Mouse (Mus musculus) stomach, postnatal 0 days (tissue): Measurements from ENCODE around the gene Tango6. TPM values are rescaled to one million over a fixed set of nuclear protein-coding genes. Genes with fewer than 3 reads are reported as not detected.

Experiments
- ATAC-seq: fragments of 200-750 bp; cut with Nextera tagmentation; 2 replicates; pipeline ENCODE4 v1.8.0; 2017; ENCODE audit not compliant: low FRiP score, low TSS enrichment
- DNase-seq: peaks from one replicate; pipeline ENCODE4 v3.0.0-alpha.2; 2016; ENCODE audit warnings: low spot score
- H3K27ac ChIP-seq: fragments of 300-500 bp; sonication (generic); replicated peaks from 2 replicates; pipeline ENCODE4 v1.5.1; 2014; ENCODE audit warnings: mild to moderate bottlenecking, control low read depth
- H3K27me3 ChIP-seq: fragments of 300-500 bp; sonication (generic); 2 replicates; pipeline ENCODE4 v1.6.1; 2014; ENCODE audit warnings: low read length; ENCODE audit not compliant: control insufficient read depth, insufficient read depth
- H3K36me3 ChIP-seq: fragments of 300-500 bp; sonication (generic); 2 replicates; pipeline ENCODE4 v1.6.1; 2014; ENCODE audit warnings: low read length, mixed read lengths; ENCODE audit not compliant: control insufficient read depth, insufficient read depth
- H3K4me1 ChIP-seq: fragments of 300-500 bp; sonication (generic); replicated peaks from 2 replicates; pipeline ENCODE4 v1.6.1; 2014; ENCODE audit warnings: antibody characterized with exemption; ENCODE audit not compliant: control insufficient read depth, insufficient read depth
- H3K4me2 ChIP-seq: fragments of 300-500 bp; sonication (generic); replicated peaks from 2 replicates; pipeline ENCODE4 v1.6.1; 2014; ENCODE audit warnings: low read depth, mild to moderate bottlenecking, control low read depth, moderate library complexity
- H3K4me3 ChIP-seq: fragments of 300-500 bp; sonication (generic); 2 replicates; pipeline ENCODE4 v1.5.1; 2014; ENCODE audit warnings: low read depth, low read length, control low read depth
- H3K9ac ChIP-seq: fragments of 300-500 bp; sonication (generic); 2 replicates; pipeline ENCODE4 v1.6.1; 2014; ENCODE audit warnings: mild to moderate bottlenecking, low read length, control low read depth, mixed read lengths
- H3K9me3 ChIP-seq: fragments of 300-500 bp; sonication (generic); 2 replicates; pipeline ENCODE4 v1.6.1; 2016; ENCODE audit warnings: low read length; ENCODE audit not compliant: control insufficient read depth
- CTCF ChIP-seq: IDR thresholded peaks from 2 replicates; pipeline ENCODE4 v1.5.1; 2016; ENCODE audit warnings: antibody characterized with exemption, low read depth, mild to moderate bottlenecking, moderate library complexity
- EP300 ChIP-seq: optimal IDR thresholded peaks from 2 replicates; pipeline ENCODE3; 2016; ENCODE audit warnings: antibody characterized with exemption
- WGBS: fragments of 180-500 bp; shearing (Covaris S2); extraction: QIAGEN DNeasy Blood & Tissue Kit; methylation state at CpG from one replicate; pipeline ENCODE4 v1.1.7; 2014; 5-methylcytosine and 5-hydroxymethylcytosine counted together
- polyA plus RNA-seq: library from polyadenylated mRNA; unstranded; fragments of >200 nt; fragmentation: Nextera tagmentation; extraction: Ambion mirVana; gene quantifications from 2 replicates; pipeline ENCODE4 v1.2.1, GENCODE M21; 2015

The Tango6 gene
- polyA plus RNA-seq, 1 experiment from 2014 or later: 3.0 TPM

DNA sequence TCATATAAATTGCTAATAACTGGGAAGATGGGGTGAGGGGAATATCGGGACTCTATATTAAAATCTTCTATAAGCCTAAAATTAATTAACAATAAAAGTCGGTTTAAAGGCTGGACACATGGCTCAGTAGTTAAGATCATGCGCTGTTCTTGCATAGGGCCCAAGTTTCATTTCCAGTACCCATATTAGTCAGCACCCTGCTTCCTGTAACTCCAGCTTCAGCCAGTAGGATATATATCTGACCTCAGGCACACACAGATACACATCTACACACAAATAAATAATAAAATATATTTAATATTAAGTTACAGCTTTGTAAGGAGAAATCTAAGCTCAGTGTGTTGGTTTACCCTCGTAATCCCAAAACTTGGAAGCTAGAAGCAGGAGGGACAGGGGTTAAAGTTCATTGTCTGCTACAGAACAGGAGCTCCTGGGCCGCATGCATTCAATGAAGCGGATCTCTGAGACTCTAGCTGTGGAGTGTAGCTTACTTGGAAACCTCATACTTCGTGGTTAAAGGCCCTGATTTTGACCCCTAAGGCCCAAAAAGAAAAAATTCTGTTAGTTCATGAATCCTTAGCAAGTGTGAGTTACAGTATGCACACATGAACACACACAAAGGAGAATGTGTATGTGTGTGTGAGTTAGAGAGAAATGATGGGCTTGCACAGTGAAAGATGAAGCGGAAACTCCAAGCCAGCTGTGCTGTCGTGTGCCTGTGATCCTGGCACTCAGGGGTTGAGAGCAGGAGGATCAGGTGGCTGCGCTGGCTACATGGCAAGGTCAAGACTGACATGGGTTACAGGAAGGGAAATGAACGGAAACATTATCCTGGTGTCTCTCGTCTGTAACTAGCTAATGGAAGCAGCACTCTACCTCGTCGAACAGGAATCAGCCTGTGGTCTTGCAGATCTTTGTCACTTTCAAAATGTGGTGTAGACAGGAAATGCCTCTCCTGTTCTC is 138.0 kb downstream of the Tango6 start:
- 76% methylated on average over 14 of the region's 14 CpGs for WGBS
- Histone ChIP-seq H3K4me3 (no peak overlapping the region), H3K27ac (no peak overlapping the region), H3K27me3 (no peaks in the 10 kb centered on the region), H3K4me1 (0 out of 2 replicates have a peak, but pooled peaks cover 6% of the 10 kb centered on the region), H3K9ac (no peak overlapping the region), H3K36me3 (no peaks in the 10 kb centered on the region; the same call in 1 of the 2 replicates), H3K4me2 (no peak overlapping the region), H3K9me3 (no peaks in the 10 kb centered on the region)
- no peak for DNase-seq
- ATAC-seq: no peak
- TF ChIP-seq EP300 (no peak), CTCF (no peak)

DNA sequence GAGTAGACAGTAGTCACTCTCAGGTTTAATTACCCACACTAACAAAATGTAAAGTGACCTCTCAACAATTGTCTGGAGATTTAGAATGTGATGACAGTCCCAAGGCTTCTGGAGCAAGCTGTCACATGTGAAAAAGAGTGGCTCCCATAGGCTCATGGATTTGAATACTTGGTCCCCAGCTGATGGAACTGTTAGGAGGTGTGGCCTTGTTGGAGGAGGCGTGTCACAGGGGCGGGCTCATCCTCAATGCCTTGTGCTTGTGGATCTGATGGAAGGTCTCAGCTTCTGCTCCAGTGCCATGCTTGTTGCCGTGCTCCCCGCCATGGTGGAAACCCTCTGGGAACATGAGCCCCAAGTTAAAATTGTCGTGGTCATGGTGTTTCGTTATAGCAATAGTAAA is 146.1 kb downstream of the Tango6 start:
- Histone ChIP-seq H3K27me3 (no peaks in the 10 kb centered on the region), H3K36me3 (no peaks in the 10 kb centered on the region), H3K4me2 (no peak overlapping the region), H3K27ac (no peak overlapping the region), H3K4me3 (no peak overlapping the region), H3K9me3 (no peaks in the 10 kb centered on the region), H3K9ac (no peak overlapping the region), H3K4me1 (no peaks in the 10 kb centered on the region)
- TF ChIP-seq CTCF (no peak), EP300 (no peak)
- DNase-seq (no peak), ATAC-seq (no peak)
- WGBS: 89% methylated on average over 6 of the region's 6 CpGs

DNA sequence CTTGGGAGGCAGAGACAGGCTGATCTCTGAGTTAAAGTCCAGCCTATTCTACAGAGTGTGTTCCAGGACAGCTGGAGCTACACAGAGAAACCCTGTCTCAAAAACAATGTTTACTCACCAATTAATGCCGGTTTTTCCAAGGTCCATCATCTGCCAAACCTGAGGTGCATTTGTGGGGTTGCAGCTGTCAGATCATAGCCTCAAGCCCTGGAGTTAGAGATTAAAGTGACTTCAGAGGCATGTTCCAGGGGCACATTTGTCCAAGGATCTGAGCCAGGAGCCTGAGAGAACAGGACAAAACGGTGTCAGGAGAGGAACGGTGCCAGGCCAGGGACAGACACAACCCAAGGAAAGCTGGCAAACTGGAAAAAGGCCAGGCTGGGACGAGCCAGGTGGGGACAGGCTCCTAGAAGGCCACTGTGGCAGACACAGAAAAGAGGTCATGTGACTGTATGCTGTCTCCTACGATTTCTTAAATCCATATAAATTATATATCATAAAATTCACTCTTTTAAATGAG is 146.7 kb downstream of the Tango6 start:
- H3K27ac ChIP-seq: no peak overlapping the region
- H3K4me1 ChIP-seq: no peaks in the 10 kb centered on the region
- 70% methylated on average over 5 of the region's 5 CpGs for WGBS
- TF ChIP-seq EP300 (no peak), CTCF (no peak)
- H3K4me2 ChIP-seq: no peak overlapping the region
- no peak overlapping the region for H3K9ac ChIP-seq
- no peaks in the 10 kb centered on the region for H3K9me3 ChIP-seq
- ATAC-seq (no peak), DNase-seq (no peak)
- H3K36me3 ChIP-seq: no peaks in the 10 kb centered on the region
- no peaks in the 10 kb centered on the region for H3K27me3 ChIP-seq
- no peak overlapping the region for H3K4me3 ChIP-seq

DNA sequence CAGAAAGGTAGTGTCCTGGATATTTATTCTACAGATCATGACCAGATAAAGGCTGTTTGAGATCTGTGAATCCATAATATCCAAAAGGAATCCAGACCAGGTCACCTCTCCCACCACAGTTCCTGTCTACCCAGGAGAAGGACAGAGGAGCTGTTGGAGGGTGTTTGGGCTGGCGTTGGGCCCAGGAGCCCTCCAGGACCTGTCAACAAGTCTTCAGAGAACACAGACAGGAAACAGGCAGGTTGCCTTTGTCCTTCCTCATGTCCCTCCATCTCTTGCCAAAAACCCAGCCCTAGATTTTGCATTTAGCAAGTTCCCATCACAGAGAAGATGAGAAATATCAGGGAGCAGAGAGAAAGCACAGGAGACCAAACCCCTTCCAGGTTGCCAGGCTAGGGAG is 152.0 kb downstream of the Tango6 start:
- H3K27ac ChIP-seq: no peak overlapping the region
- no peak overlapping the region for H3K9ac ChIP-seq
- DNase-seq (no peak), ATAC-seq (no peak)
- WGBS: 67% methylated on average over 1 of the region's 1 CpGs
- H3K4me2 ChIP-seq: no peak overlapping the region
- no peaks in the 10 kb centered on the region for H3K36me3 ChIP-seq
- 0 out of 2 replicates have a peak, but pooled peaks cover 2% of the 10 kb centered on the region for H3K4me1 ChIP-seq
- no peak for TF ChIP-seq CTCF
- no peak for TF ChIP-seq EP300
- no peaks in the 10 kb centered on the region for H3K27me3 ChIP-seq
- H3K9me3 ChIP-seq: no peaks in the 10 kb centered on the region
- no peak overlapping the region for H3K4me3 ChIP-seq

DNA sequence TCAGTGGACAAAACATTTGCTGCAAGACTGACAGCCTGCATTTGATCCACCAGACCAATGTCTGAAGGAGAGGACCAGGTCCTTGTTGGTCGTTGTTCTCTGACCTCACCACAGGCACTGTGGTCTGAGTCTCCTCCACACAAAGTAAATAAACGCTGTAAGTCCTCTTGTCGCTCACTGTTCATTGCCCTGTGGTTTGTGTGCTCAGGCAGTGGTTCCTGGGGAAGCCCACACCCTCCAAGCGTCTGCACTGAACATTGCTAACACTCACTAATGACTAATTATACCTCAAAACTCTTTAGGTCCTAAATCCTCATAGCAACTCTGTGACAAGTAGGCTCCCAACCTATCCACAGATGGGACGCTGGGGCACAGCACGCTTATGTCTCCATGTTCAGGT is 153.7 kb downstream of the Tango6 start:
- Histone ChIP-seq H3K4me2 (no peak overlapping the region), H3K36me3 (no peaks in the 10 kb centered on the region), H3K9ac (no peak overlapping the region), H3K27me3 (no peaks in the 10 kb centered on the region), H3K4me3 (no peak overlapping the region), H3K9me3 (no peaks in the 10 kb centered on the region), H3K27ac (peak overlapping the region; percentile 45; the same call in 1 of the 2 replicates), H3K4me1 (0 out of 2 replicates have a peak, but pooled peaks cover 2% of the 10 kb centered on the region)
- peak; percentile 79 for ATAC-seq
- TF ChIP-seq EP300 (no peak), CTCF (no peak)
- no peak for DNase-seq
- 41% methylated on average over 6 of the region's 6 CpGs for WGBS

DNA sequence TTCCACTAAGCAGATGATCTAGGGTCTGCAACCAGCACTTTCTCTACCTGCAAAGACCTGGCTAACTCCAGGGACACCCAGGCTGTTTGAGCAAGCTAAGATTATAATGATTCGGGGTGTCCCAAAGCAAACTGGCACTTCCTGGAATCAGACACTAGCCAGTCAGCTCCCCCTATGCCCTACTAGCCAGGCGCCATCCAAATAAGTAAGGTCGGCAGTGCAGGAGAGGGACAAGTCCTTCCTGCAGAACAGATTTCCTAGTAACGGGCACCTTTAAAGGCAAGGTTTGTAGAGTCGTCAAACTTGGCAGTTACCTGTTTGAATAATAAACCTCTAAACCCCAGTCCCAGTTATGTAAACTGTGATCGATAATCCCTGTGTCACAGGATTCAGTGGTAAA is 155.9 kb downstream of the Tango6 start:
- no peak for TF ChIP-seq EP300
- no peak for TF ChIP-seq CTCF
- H3K9ac ChIP-seq: no peak overlapping the region
- 0 out of 2 replicates have a peak, but pooled peaks cover 2% of the 10 kb centered on the region for H3K4me1 ChIP-seq
- no peaks in the 10 kb centered on the region for H3K36me3 ChIP-seq
- no peak overlapping the region for H3K4me3 ChIP-seq
- H3K4me2 ChIP-seq: no peak overlapping the region
- no peak overlapping the region; the same call in 1 of the 2 replicates for H3K27ac ChIP-seq
- ATAC-seq (no peak), DNase-seq (no peak)
- no peaks in the 10 kb centered on the region for H3K27me3 ChIP-seq
- 49% methylated on average over 6 of the region's 6 CpGs for WGBS
- no peaks in the 10 kb centered on the region for H3K9me3 ChIP-seq
